Comparison of ENCODE assay signal across 48 mouse cellular contexts in the genomic region with DNA sequence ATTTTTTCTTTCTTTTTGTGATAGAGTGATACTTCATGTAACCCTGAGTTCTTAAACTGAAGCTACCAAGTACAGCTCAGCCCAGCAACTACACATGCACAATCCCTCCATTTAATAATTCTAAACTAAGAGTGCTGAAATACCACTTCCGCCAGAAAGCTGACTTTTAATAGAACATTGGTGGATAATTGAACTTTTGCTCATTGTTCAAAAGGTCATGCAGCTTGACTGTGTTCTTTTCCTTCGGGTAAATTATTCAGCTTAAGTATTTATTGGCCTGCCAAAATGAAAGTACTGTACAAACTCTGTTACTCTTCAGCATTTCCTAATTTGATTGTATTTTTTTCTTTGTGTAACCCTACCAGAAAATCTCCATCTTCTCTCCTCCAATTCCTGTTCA. TPM values are rescaled to one million over a fixed set of nuclear protein-coding genes. Genes with fewer than 3 reads are reported as not detected.
"Had no signal": no experiment of that assay in that cellular context is flagged by ENCODE, and none has a peak within 500 bp of the region (broad histone marks: within the 10 kb centered on the region; RNA-seq: fewer than 3 reads in every experiment).

No protein-coding gene starts in this region.

- H3K9me3 ChIP-seq: heart, embryonic 10.5 days; heart, embryonic 12.5 days; heart, embryonic 13.5 days; heart, embryonic 15.5 days; hindbrain, embryonic 10.5 days; hindbrain, embryonic 12.5 days; hindbrain, embryonic 13.5 days; hindbrain, embryonic 15.5 days; intestine, embryonic 15.5 days; kidney, embryonic 15.5 days had no signal

- DNase-seq: heart, adult 2 months; heart, postnatal 10 days; heart, postnatal 14 days; heart, postnatal 36 days; heart, postnatal 4 days; kidney, adult 11 months; kidney, adult 18-20 months; kidney, postnatal 10 days; kidney, postnatal 25 days; kidney, postnatal 4 days; layer of hippocampus, adult 9-11 months; layer of hippocampus, postnatal 36 days had no signal

- H3K9ac ChIP-seq: heart, embryonic 12.5 days; heart, embryonic 13.5 days; heart, embryonic 15.5 days; hindbrain, embryonic 12.5 days; hindbrain, embryonic 13.5 days; hindbrain, embryonic 14.5 days; hindbrain, embryonic 15.5 days; intestine, embryonic 15.5 days; kidney, embryonic 15.5 days had no signal

- H3K36me3 ChIP-seq: heart, embryonic 10.5 days; heart, embryonic 12.5 days; heart, embryonic 13.5 days; heart, embryonic 15.5 days; hindbrain, embryonic 10.5 days; hindbrain, embryonic 12.5 days; hindbrain, embryonic 13.5 days; hindbrain, embryonic 15.5 days; intestine, embryonic 15.5 days; kidney, embryonic 15.5 days had no signal

- H3K4me1 ChIP-seq: heart, embryonic 10.5 days; heart, embryonic 12.5 days; heart, embryonic 13.5 days; heart, embryonic 15.5 days; hindbrain, embryonic 10.5 days; hindbrain, embryonic 12.5 days; hindbrain, embryonic 13.5 days; hindbrain, embryonic 15.5 days; intestine, embryonic 15.5 days; kidney, embryonic 15.5 days had no signal

- H3K27ac ChIP-seq: heart, adult 2 months; heart, embryonic 10.5 days; heart, embryonic 13.5 days; heart, embryonic 15.5 days; hindbrain, embryonic 10.5 days; hindbrain, embryonic 12.5 days; hindbrain, embryonic 13.5 days; hindbrain, embryonic 14.5 days; hindbrain, embryonic 15.5 days; hindbrain, postnatal 0 days; intestine, embryonic 15.5 days; kidney, embryonic 15.5 days; kidney, postnatal 0 days; layer of hippocampus, adult 2 months; left cerebral cortex, adult 2 months had no signal

- H3K4me2 ChIP-seq: heart, embryonic 11.5 days; heart, embryonic 12.5 days; heart, embryonic 13.5 days; heart, embryonic 15.5 days; hindbrain, embryonic 12.5 days; hindbrain, embryonic 13.5 days; hindbrain, embryonic 14.5 days; hindbrain, embryonic 15.5 days; intestine, embryonic 15.5 days; kidney, embryonic 15.5 days had no signal

- H3K4me3 ChIP-seq: heart, adult 2 months; heart, embryonic 10.5 days; heart, embryonic 12.5 days; heart, embryonic 13.5 days; heart, embryonic 15.5 days; hindbrain, embryonic 10.5 days; hindbrain, embryonic 12.5 days; hindbrain, embryonic 13.5 days; hindbrain, embryonic 15.5 days; intestine, embryonic 15.5 days; kidney, embryonic 15.5 days; layer of hippocampus, adult 2 months; left cerebral cortex, adult 2 months had no signal

- ATAC-seq: hindbrain, embryonic 16.5 days; hindbrain, postnatal 0 days; inflammation-experienced regulatory T-cells, adult 6 months; intestine, embryonic 15.5 days; intestine, embryonic 16.5 days; intestine, postnatal 0 days had no signal

- H3K27me3 ChIP-seq: heart, embryonic 12.5 days; heart, embryonic 13.5 days; heart, embryonic 15.5 days; hindbrain, embryonic 12.5 days; hindbrain, embryonic 13.5 days; hindbrain, embryonic 15.5 days; intestine, embryonic 15.5 days; kidney, embryonic 15.5 days had no signal

RNA-seq across cellular contexts. Expression of a gene that starts 10.4 kb away (rescaled TPM):
- total RNA-seq: heart, adult 2 months; heart, adult 8-10 months; heart, postnatal 10 days; heart, postnatal 14 days; heart, postnatal 25 days; heart, postnatal 36 days; heart, postnatal 4 days; hematopoietic stem cell, adult 5-6 weeks; hindbrain, postnatal 0 days; layer of hippocampus, adult 18-20 months; layer of hippocampus, adult 2 months; layer of hippocampus, adult 8-10 months; layer of hippocampus, postnatal 10 days; layer of hippocampus, postnatal 14 days; layer of hippocampus, postnatal 25 days; layer of hippocampus, postnatal 36 days; left cerebral cortex, adult 18-20 months; left cerebral cortex, adult 2 months had no signal
- polyA plus RNA-seq: heart, adult 2 months; heart, embryonic 10.5 days; heart, embryonic 11.5 days; heart, embryonic 12.5 days; heart, embryonic 13.5 days; heart, embryonic 14.5 days; heart, embryonic 15.5 days; heart, embryonic 16.5 days; heart, postnatal 0 days; hindbrain, embryonic 10.5 days; hindbrain, embryonic 11.5 days; hindbrain, embryonic 12.5 days; hindbrain, embryonic 13.5 days; hindbrain, embryonic 14.5 days; hindbrain, embryonic 15.5 days; hindbrain, embryonic 16.5 days; hindbrain, postnatal 0 days; inflammation-experienced regulatory T-cells, adult 6 months; intestine, embryonic 14.5 days; intestine, embryonic 15.5 days; intestine, embryonic 16.5 days; intestine, postnatal 0 days; kidney, embryonic 14.5 days; kidney, embryonic 15.5 days; kidney, postnatal 0 days; large intestine, adult 2 months had no signal
